Mouse (Mus musculus) kidney, embryonic 14.5 days (tissue): ENCODE results near the gene Cd81. TPM values are rescaled to one million over a fixed set of nuclear protein-coding genes. Genes with fewer than 3 reads are reported as not detected.
A peak's percentile ranks its signal among the peaks of the same experiment; 100 is the strongest.

Source experiments
- ATAC-seq: fragments of 200-750 bp; cut with Nextera tagmentation; 2 replicates; pipeline ENCODE4 v1.8.0; 2017; ENCODE audit warnings: moderate number of reproducible peaks, mild to moderate bottlenecking, moderate TSS enrichment, moderate library complexity; ENCODE audit not compliant: low FRiP score, low TSS enrichment
- H3K27ac ChIP-seq: fragments of 300-500 bp; sonication (generic); 2 replicates; pipeline ENCODE4 v1.5.1; 2014; ENCODE audit warnings: low read depth, mild to moderate bottlenecking, low read length, moderate library complexity, mixed read lengths
- H3K27me3 ChIP-seq: fragments of 300-500 bp; sonication (generic); 2 replicates; pipeline ENCODE4 v1.6.1; 2014; ENCODE audit warnings: mild to moderate bottlenecking, low read length; ENCODE audit not compliant: control insufficient read depth, insufficient read depth
- H3K36me3 ChIP-seq: fragments of 300-500 bp; sonication (generic); 2 replicates; pipeline ENCODE4 v1.6.1; 2014; ENCODE audit warnings: low read length, mixed read lengths; ENCODE audit not compliant: control insufficient read depth, insufficient read depth
- H3K4me1 ChIP-seq: fragments of 300-500 bp; sonication (generic); 2 replicates; pipeline ENCODE4 v1.6.1; 2014; ENCODE audit warnings: low read length, mixed read lengths; ENCODE audit not compliant: control insufficient read depth, insufficient read depth
- H3K4me2 ChIP-seq: fragments of 300-500 bp; sonication (generic); replicated peaks from 2 replicates; pipeline ENCODE4 v1.6.1; 2014; ENCODE audit warnings: low read depth, mild to moderate bottlenecking, low read length
- H3K4me3 ChIP-seq: fragments of 300-500 bp; sonication (generic); 2 replicates; pipeline ENCODE4 v1.5.1; 2014; ENCODE audit warnings: mild to moderate bottlenecking, low read length
- H3K9ac ChIP-seq: fragments of 300-500 bp; sonication (generic); 2 replicates; pipeline ENCODE4 v1.6.1; 2014; ENCODE audit warnings: low read depth, mild to moderate bottlenecking, low read length, moderate library complexity
- H3K9me3 ChIP-seq: fragments of 300-500 bp; sonication (generic); 2 replicates; pipeline ENCODE4 v1.6.1; 2016; ENCODE audit warnings: low read length; ENCODE audit not compliant: control insufficient read depth
- WGBS: fragments of 180-500 bp; shearing (Covaris S2); extraction: QIAGEN DNeasy Blood & Tissue Kit; methylation state at CpG from one replicate; pipeline ENCODE4 v1.1.7; 2014; 5-methylcytosine and 5-hydroxymethylcytosine counted together
- polyA plus RNA-seq: library from polyadenylated mRNA; unstranded; fragments of >200 nt; fragmentation: Nextera tagmentation; extraction: Ambion mirVana; gene quantifications from 2 replicates; pipeline ENCODE4 v1.2.1, GENCODE M21; 2014

Cd81 gene
- polyA plus RNA-seq, 1 experiment from 2014 or later, result 477 TPM

DNA sequence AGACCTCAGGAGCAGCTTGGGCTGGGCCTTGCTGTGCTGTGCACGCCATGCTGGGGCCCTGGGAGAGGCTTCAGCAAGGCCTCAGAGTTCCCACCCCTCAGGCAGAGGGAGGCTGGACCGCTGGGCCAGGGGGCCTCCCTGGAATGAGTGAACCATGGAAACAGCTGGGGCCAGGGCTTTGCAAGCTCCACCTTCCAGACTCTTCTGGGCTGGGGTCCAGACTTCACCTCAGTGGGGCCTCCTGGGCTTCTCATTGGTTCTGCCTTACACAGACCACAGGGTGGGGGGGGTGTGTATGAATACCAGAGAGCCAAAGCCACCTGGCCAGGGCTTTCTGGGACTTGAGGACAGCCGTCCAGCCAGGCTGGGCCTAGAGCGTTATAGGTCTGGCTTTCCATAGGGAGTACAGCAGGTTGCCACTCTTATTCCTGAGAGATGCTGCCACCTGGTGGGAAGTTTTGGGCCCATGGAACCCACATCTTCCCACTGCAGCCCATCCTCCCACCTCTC lies 34.6 kb downstream of the Cd81 start:
- Histone ChIP-seq H3K4me2 (peak overlapping the region; percentile 31), H3K9ac (peak overlapping the region; percentile 42; the same call in 1 of the 2 replicates)
- WGBS, result 16% methylated on average over 4 of the region's 4 CpGs

DNA sequence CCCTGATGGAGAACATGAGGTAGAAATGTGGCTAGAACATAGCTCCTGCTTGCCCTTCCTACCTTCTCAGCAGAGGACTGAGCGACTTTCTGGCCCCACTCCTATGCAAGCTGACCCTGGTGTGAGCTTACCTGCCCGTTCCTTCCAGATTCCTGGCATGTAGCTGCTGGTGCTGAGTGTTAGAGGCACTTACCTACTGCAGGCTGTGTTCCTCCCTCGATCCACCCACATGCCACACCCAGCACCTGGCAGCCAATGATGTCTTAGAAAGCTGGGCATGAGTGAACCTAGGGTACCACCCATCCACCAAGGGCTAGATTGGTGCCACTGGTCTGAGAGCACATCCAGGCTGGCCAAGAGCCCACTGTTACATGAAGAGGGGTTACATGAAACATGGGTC lies 41.3 kb downstream of the Cd81 start:
- no peak overlapping the region for H3K27ac ChIP-seq
- H3K4me2 ChIP-seq, result no peak overlapping the region
- no peaks in the 10 kb centered on the region for H3K4me1 ChIP-seq
- no peaks in the 10 kb centered on the region for H3K9me3 ChIP-seq
- H3K36me3 ChIP-seq, result no peaks in the 10 kb centered on the region
- no peak overlapping the region for H3K4me3 ChIP-seq
- H3K27me3 ChIP-seq, result no peaks in the 10 kb centered on the region; the same call in 1 of the 2 replicates
- H3K9ac ChIP-seq, result no peak overlapping the region
- no peak for ATAC-seq
- WGBS, result 76% methylated on average over 3 of the region's 3 CpGs

More for the DNA sequence above, 34.6 kb downstream of the Cd81 start:
- no peaks in the 10 kb centered on the region; the same call in 1 of the 2 replicates for H3K36me3 ChIP-seq
- no peaks in the 10 kb centered on the region for H3K27me3 ChIP-seq
- no peaks in the 10 kb centered on the region for H3K9me3 ChIP-seq
- H3K4me3 ChIP-seq, result peak overlapping the region; percentile 13; the same call in 1 of the 2 replicates
- peak; percentile 90 for ATAC-seq
- 0 out of 2 replicates have a peak, but pooled peaks cover 7% of the 10 kb centered on the region for H3K4me1 ChIP-seq
- peak overlapping the region; percentile 80; the same call in 1 of the 2 replicates for H3K27ac ChIP-seq

DNA sequence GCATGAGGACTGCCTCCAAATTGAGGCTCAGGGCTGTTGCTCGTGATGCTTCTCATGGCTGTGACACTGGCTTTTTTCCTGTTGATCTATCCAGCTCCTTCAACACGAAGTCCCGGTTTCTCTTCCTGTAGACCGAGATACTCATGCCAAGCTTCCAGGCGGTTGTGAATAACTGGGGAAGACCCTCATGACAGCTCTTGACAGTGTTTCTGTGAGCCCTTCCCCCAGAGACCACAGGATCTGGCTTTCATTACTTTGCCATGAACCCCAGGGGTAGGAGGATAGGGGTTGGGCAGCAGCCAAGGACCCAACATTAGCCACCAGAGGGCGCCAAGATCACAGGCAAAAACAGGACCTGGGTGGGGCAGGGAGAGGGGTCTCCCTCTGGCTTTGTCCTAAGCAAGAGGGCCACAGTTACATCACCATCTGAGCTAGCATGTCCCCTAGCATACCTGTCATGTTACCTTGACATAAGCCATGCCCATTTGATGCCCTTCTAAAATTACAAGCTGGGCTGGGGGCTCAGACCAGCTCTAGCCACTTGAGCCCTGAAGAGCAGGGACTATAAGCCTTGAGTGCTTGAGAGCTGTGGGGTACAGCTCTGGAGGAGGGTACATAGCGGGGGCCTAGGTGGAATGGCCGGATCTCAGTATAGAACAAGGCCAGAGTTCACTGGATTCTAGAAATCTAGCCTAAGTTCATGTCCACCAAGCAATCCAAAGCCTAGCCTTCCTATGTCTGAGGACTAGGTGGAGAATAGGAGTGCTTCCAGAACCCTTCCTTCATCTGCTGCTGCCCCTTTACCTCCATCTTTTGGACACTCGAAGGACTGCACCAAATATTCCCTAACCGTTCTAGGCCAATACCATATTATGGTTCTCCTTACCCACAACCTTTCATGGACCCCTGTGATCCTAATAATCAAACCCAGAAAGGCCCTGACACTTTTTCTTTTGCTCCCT lies 42.3 kb downstream of the Cd81 start, which contains the start of gene Trpm5:
Gene Trpm5 (minus strand): TSS at position 51 of the 962 bp plus-strand sequence.
- Histone ChIP-seq H3K27me3 (no peaks in the 10 kb centered on the region; the same call in 1 of the 2 replicates), H3K27ac (no peak within 1 kb of the TSS)

DNA sequence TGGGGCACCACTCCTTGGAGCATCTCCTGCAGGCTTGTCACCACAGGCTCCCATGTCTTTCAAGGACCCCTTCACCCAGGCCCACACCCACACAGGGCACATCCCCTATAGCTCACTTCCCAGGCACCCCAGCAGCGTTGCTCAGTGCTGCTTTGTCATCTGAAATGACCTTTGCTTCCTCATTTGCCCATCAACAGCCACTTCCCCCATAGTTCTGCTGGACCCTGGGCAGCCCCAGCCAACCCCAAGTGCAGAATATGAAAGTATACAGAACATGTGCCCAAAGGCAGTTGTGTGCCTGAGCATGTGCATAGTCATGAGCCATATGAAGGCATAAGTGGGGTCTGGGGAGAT lies 43.0 kb downstream of the Cd81 start:
- Histone ChIP-seq H3K36me3 (no peaks in the 10 kb centered on the region), H3K9me3 (no peaks in the 10 kb centered on the region), H3K27ac (no peak overlapping the region), H3K4me2 (no peak overlapping the region), H3K4me1 (no peaks in the 10 kb centered on the region), H3K9ac (no peak overlapping the region), H3K4me3 (no peak overlapping the region), H3K27me3 (no peaks in the 10 kb centered on the region; the same call in 1 of the 2 replicates)
- no peak for ATAC-seq
- WGBS, result 45% methylated on average over 1 of the region's 1 CpGs

More for the DNA sequence above, 42.3 kb downstream of the Cd81 start, which contains the start of gene Trpm5:
- Histone ChIP-seq H3K36me3 (no peaks in the 10 kb centered on the region), H3K4me2 (no peak within 1 kb of the TSS), H3K9ac (no peak within 1 kb of the TSS), H3K4me3 (no peak within 1 kb of the TSS), H3K4me1 (no peaks in the 10 kb centered on the region), H3K9me3 (no peaks in the 10 kb centered on the region)
- WGBS, result 42% methylated on average over 10 of the region's 10 CpGs
- ATAC-seq, result peak; percentile 72

DNA sequence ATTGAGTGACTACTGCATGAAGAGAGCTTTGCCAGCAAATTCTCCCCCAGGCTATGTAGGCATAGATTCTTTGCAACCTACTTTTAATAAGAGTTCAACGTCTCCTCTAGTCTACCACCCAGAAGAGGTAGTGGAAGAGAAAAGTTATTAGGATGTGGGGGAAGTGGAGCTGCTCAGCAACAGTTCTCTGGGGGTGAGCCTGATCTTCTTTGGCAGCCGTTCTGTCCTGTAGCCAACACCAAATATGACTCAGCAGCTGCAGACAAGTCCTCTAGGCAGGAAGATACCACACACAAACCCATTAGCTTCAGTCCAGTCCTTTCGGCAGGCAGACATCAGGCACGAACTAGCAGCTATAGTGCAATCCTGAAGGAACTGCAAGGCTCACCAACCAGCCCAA lies 48.2 kb downstream of the Cd81 start:
- H3K4me3 ChIP-seq, result no peak overlapping the region
- WGBS, result 72% methylated on average over 4 of the region's 4 CpGs
- no peaks in the 10 kb centered on the region for H3K4me1 ChIP-seq
- no peak overlapping the region for H3K4me2 ChIP-seq
- H3K27ac ChIP-seq, result no peak overlapping the region
- ATAC-seq, result no peak
- no peaks in the 10 kb centered on the region for H3K9me3 ChIP-seq
- H3K27me3 ChIP-seq, result peaks cover 2% of the 10 kb centered on the region; the same call in 1 of the 2 replicates
- no peaks in the 10 kb centered on the region for H3K36me3 ChIP-seq
- H3K9ac ChIP-seq, result no peak overlapping the region

DNA sequence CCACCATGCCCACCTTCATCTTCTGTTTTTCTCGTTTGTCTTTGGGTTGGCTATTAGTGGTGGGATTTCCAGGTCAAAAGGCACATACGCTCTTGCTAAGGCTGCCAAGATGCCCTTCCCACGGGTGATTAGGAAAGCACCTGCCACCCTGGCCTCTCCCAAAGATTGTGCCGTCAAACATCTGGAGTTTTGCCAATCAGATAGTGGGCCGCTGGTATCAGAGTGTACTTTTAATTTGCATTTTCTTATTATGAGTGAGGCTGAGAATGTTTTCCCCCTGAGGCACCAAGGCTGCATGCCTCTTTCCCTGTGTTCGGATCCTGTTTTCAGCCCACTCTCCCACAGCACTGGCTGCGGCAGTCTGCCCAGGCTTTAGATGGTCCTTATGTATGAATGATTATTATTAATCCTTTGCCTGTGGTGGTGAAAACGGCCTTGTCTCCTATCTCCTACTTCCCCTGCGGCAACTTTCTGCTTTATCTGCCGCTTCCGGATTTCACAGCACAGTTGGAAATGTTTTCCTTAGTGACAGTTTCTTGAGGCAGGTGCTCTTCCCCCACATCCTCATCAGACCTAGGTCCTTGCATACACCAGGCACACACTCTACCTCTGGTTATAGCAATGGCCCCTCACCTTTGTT lies 52.8 kb downstream of the Cd81 start:
- H3K4me1 ChIP-seq, result peaks cover 13% of the 10 kb centered on the region
- H3K9ac ChIP-seq, result no peak overlapping the region
- peaks cover 29% of the 10 kb centered on the region for H3K27me3 ChIP-seq
- H3K9me3 ChIP-seq, result no peaks in the 10 kb centered on the region
- no peaks in the 10 kb centered on the region for H3K36me3 ChIP-seq
- no peak overlapping the region for H3K4me2 ChIP-seq
- H3K4me3 ChIP-seq, result no peak overlapping the region
- no peak overlapping the region for H3K27ac ChIP-seq
- 65% methylated on average over 11 of the region's 11 CpGs for whole genome bisulfite sequencing
- ATAC-seq, result no peak

DNA sequence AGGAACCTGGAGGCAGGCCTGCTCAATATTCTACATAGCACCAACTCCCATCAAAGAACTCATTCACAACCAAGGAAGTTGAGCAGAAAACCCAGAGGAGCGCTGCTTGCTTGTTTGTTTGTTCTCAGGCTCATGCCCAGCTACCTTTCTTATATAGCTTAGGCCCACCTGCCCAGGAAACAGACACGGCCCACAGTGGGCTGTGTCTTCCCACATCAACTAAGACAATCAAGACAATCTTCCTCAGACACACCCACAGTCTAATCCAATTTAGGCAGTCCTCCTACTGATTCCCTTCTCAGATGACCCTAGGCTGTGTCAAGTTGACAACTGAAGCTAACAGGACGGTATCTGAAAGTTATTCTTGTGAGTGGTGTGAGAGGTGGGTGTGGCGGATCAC lies 53.5 kb downstream of the Cd81 start, which contains the start of gene Kcnq1:
Gene Kcnq1 (plus strand): TSS at position 301 of the 400 bp plus-strand sequence.
- Histone ChIP-seq H3K4me1 (peaks cover 13% of the 10 kb centered on the region), H3K4me3 (peak within 1 kb of the TSS; percentile 47), H3K4me2 (peak within 1 kb of the TSS; percentile 92), H3K27ac (no peak within 1 kb of the TSS), H3K9me3 (no peaks in the 10 kb centered on the region), H3K9ac (peak within 1 kb of the TSS; percentile 45; the same call in 1 of the 2 replicates), H3K36me3 (no peaks in the 10 kb centered on the region), H3K27me3 (peaks cover 29% of the 10 kb centered on the region)
- no peak for ATAC-seq
- 64% methylated on average over 4 of the region's 4 CpGs for WGBS

DNA sequence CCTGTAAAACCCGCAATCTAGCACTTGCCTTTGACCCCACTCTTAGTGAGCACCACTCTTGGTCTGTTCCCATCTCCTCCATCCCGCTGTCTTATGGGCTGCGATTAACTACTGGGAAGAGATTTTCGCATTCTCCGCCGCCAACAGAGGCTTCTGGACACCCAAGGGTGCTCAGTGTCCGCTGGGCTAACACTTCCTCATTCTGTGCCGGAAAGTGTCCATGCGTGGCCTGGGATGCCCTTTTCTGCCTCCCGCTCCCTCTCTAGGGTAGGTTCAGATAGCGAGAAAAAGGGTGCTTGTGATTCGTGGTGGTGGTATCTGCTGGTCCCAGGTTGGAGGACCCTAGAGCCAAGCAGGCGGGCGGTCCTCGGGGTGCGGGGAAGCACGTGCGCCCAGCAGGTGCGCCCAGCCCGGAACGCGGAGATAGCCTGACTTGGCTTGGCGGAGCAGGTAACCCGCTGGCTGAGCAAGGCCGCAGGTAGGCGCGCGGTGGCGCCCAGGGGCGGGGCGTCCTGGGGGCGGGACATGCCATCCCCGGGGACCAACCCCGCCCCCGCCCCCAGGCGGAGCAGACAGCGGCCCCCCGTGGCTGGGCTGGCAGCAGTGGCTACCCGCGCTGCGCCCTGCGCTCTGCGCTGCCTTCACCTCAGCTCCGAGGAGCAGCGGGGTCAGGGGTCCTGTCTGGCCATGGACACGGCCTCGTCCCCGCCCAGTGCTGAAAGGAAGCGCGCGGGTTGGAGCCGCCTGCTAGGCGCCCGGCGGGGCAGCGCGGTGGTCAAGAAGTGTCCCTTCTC lies 54.3 kb downstream of the Cd81 start:
- Histone ChIP-seq H3K4me1 (peaks cover 13% of the 10 kb centered on the region), H3K27ac (no peak overlapping the region), H3K9ac (peak overlapping the region; percentile 45; the same call in 1 of the 2 replicates), H3K9me3 (no peaks in the 10 kb centered on the region), H3K36me3 (no peaks in the 10 kb centered on the region), H3K4me2 (peak overlapping the region; percentile 92), H3K27me3 (peaks cover 29% of the 10 kb centered on the region), H3K4me3 (peak overlapping the region; percentile 47)
- peak; percentile 54 for ATAC-seq
- WGBS, result 6% methylated on average over 54 of the region's 57 CpGs
